Mouse (Mus musculus): Measurements from ENCODE around the gene Camk2g.

DNA sequence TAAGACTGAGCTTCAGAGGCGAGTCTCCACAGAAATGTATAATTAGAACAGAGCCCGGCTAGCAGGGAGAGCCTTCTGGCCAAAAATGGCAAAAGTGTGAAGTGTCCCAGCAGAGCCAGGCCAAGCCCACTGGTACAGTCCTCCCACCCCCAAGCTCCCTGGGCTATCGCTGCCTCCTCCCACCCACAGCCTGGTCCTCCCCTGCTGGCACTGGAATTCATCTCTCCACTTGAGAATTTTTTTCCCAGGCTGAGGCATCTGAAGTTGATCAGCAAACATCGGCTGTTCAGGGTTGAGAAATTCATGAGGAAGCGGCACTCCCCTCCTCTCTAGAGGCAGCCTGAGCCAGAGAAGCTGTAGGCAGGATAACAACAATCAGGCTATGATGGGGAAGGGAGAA is 25.3 kb downstream of the Camk2g start:
- TF ChIP-seq POLR2A (IDR thresholded peaks at IDR 0.05; ENCODE audit: insufficient read length, low read depth), result no peak
- no peak for TF ChIP-seq POLR2AphosphoS2 (IDR thresholded peaks at IDR 0.05; ENCODE audit: insufficient read length, low read depth)
- no peak for TF ChIP-seq MYOD1 (IDR thresholded peaks at IDR 0.05; ENCODE audit: control insufficient read depth in 1 of 3, insufficient read length in 2 of 3, low read depth in 2 of 3)
- no peak for TF ChIP-seq TCF12 (IDR thresholded peaks at IDR 0.05; ENCODE audit: insufficient read depth, poor library complexity, severe bottlenecking)
- TF ChIP-seq MAX (IDR thresholded peaks at IDR 0.05; ENCODE audit: low read depth), result no peak
- no peak for TF ChIP-seq CEBPB (IDR thresholded peaks at IDR 0.05; ENCODE audit: insufficient read depth, poor library complexity, severe bottlenecking)
- no peak for TF ChIP-seq REST (IDR thresholded peaks at IDR 0.05; ENCODE audit: insufficient read depth, insufficient read length)

All from myocyte (in vitro differentiated cells).